9 mouse cellular contexts compared by ENCODE assay signal in the genomic region with DNA sequence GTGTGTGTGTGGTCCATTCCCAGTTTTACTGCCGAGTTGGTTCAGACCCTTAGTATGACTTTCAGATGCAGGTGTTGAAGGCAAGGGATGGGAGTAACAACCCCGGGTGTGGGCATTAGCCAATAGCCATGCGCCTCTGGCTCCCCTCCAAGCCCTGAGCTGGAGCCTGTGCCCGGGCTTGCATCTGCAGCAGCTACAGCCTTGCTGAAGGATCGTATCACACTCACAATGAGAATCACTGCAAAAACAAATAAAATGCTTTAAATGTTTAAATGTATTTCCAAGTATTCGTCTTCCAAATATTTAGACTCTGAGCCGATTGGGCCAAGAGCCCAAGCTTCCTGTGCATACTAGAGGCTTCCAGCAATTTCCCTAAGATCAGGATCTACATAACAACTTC.
DNase-seq lines count a peak whose midpoint lies in the region; ATAC-seq and TF ChIP-seq lines count a peak whose summit lies in the region.
"Had no signal": no experiment of that assay in that cellular context is flagged by ENCODE, and none has a peak within 500 bp of the region (broad histone marks: within the 10 kb centered on the region; RNA-seq: fewer than 3 reads in every experiment).

No protein-coding gene starts in this region.

- no peaks in the 10 kb centered on the region for H3K36me3 ChIP-seq in heart, embryonic 10.5 days
- no peaks in the 10 kb centered on the region for H3K36me3 ChIP-seq in embryonic facial prominence, embryonic 13.5 days
- no peaks in the 10 kb centered on the region for H3K36me3 ChIP-seq in kidney, adult 2 months (ENCODE audit: control insufficient read depth, insufficient read depth, low read length)

- no peak for TF ChIP-seq POLR2A in kidney, adult 2 months (IDR thresholded peaks at IDR 0.05; ENCODE audit: low read depth, low read length)

- no peak overlapping the region for H3K4me2 ChIP-seq in embryonic facial prominence, embryonic 13.5 days

- WGBS in heart, embryonic 10.5 days = 78% methylated on average over 7 of the region's 7 CpGs
- WGBS in embryonic facial prominence, embryonic 13.5 days = 52% methylated on average over 7 of the region's 7 CpGs
- WGBS in kidney, adult 2 months = 37% methylated on average over 7 of the region's 7 CpGs

- peaks cover 25% of the 10 kb centered on the region for H3K4me1 ChIP-seq in heart, embryonic 10.5 days
- peaks cover 37% of the 10 kb centered on the region for H3K4me1 ChIP-seq in embryonic facial prominence, embryonic 13.5 days
- H3K4me1 ChIP-seq in kidney, adult 2 months (ENCODE audit: control insufficient read depth, insufficient read depth, low read length) = 0 out of 2 replicates have a peak, but pooled peaks cover 4% of the 10 kb centered on the region

- H3K4me3 ChIP-seq in heart, embryonic 10.5 days = no peak overlapping the region
- H3K4me3 ChIP-seq in embryonic facial prominence, embryonic 13.5 days = no peak overlapping the region
- no peak overlapping the region for H3K4me3 ChIP-seq in kidney, adult 2 months (ENCODE audit: insufficient read depth, low read depth, low read length)
- H3K4me3 ChIP-seq: myocyte had no signal

- no peak for ATAC-seq in embryonic facial prominence, embryonic 13.5 days (ENCODE audit: insufficient number of reproducible peaks, insufficient read depth, low FRiP score, low TSS enrichment, low read depth)

- H3K27me3 ChIP-seq in heart, embryonic 10.5 days (ENCODE audit: insufficient read depth, poor library complexity, severe bottlenecking) = no peaks in the 10 kb centered on the region
- no peaks in the 10 kb centered on the region for H3K27me3 ChIP-seq in embryonic facial prominence, embryonic 13.5 days
- no peaks in the 10 kb centered on the region for H3K27me3 ChIP-seq in kidney, adult 2 months (replicated peaks; ENCODE audit: control insufficient read depth, insufficient read depth, low read length)

- no peak for TF ChIP-seq CTCF in kidney, adult 2 months (conservative IDR thresholded peaks at IDR 0.05; ENCODE audit: insufficient read depth, insufficient read length, low read depth, low read length)

- peak; percentile 65 to 70 for DNase-seq in heart, adult 18-20 months
- DNase-seq in heart, embryonic 10.5 days (ENCODE audit: low spot score) = no peak
- DNase-seq in ZHBTc4 (ENCODE audit: low read depth, low spot score) = peak; percentile 40
- peak; percentile 61 for DNase-seq in kidney, adult 2 months
- DNase-seq in lung, adult 18-20 months = peak; percentile 77
- DNase-seq in urinary bladder, postnatal 25 days (ENCODE audit: low spot score) = peak; percentile 69
- DNase-seq in yolk sac, embryonic 10.5 days (ENCODE audit: low spot score) = no peak

- no peak overlapping the region for H3K27ac ChIP-seq in heart, embryonic 10.5 days
- H3K27ac ChIP-seq in embryonic facial prominence, embryonic 13.5 days = peak overlapping the region; percentile 71
- H3K27ac ChIP-seq in kidney, adult 2 months (ENCODE audit: insufficient read depth, low read depth, low read length) = peak overlapping the region; percentile 76; the same call in 1 of the 2 replicates

- no peak overlapping the region for H3K9ac ChIP-seq in embryonic facial prominence, embryonic 13.5 days

- no peaks in the 10 kb centered on the region for H3K9me3 ChIP-seq in heart, embryonic 10.5 days
- H3K9me3 ChIP-seq in embryonic facial prominence, embryonic 13.5 days = no peaks in the 10 kb centered on the region

Comparison
In these comparisons a context has a peak if more than half of its experiments do, and no peak if none do; other contexts are left out.
1. DNase-seq: peak in heart, adult 18-20 months (2 of 2), ZHBTc4 (single experiment), kidney, adult 2 months (single experiment), lung, adult 18-20 months (2 of 2) and urinary bladder, postnatal 25 days (single experiment); none in heart, embryonic 10.5 days (single experiment) and yolk sac, embryonic 10.5 days (single experiment).